Mouse (Mus musculus) right cerebral cortex, postnatal 14 days (tissue): ENCODE results near the gene Rnf222.

Experiments
- DNase-seq: peaks from one replicate; pipeline ENCODE4 v3.0.0; 2022

Gene Rnf222

DNA sequence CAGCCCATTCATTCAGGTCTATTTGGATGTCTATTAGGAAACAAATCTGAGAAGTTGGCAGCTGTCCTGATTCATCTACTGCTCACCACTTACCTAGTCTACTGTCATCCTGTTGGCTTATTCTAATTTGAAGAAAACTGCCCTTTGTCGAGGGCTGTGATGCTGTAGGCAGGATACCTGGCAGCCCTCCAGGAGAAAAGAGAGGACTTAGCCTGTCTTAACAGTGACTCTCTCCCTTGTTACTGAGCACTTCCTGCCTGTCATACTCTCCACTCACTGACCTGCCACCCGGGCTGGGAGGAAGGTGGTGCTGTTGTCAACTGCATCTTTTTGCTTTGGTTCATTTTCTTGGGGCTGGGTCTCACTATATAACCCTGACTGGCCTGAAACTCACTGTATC lies 2.3 kb downstream of the Rnf222 start:
- DNase-seq: no peak

DNA sequence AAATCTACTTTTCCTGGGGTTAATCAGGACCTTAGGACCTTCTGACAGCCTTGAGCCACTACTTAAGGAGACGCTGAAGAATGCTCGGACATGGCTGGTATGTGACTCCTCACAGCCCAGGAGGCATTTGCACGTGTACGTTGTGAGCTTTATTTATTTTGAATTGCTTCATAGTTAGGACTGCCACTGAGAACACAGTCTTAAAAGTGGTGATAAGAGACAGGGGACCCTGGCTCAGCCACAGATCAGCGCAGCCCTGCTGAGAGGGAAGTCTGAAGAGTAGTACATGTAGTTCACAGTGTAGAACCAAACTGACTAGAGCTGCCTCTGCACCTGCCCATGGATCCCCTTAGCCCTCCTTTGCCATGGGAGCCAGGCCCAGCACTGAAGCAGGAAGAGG lies 3.5 kb downstream of the Rnf222 start:
- no peak for DNase-seq

DNA sequence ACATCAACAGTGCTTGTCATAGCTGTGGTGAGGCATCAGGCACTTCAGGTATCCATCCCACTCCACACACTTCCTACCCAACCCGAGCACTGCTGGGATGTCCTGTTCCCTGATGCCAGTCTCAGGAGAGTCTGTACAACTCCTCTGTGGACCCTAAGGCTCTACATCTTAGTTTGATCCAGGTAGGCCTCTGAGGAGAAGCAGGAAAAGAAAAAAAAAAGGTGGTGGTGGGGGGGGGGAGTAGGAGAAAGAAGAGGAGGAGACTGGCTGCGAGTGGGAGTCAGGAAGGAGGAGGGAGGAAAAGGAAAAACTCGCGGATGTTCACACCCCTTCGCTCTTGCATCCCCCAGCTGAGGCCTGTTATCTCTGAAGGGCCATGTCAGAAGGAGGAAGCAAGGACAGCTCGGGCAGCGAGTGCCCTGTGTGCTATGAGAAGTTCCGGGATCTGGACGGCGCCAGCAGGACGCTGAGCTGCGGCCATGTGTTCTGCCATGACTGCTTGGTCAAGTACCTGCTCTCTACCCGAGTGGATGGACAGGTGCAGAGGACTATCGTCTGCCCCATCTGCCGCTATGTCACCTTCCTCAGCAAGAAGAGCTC lies 4.0 kb downstream of the Rnf222 start:
- DNase-seq: no peak

DNA sequence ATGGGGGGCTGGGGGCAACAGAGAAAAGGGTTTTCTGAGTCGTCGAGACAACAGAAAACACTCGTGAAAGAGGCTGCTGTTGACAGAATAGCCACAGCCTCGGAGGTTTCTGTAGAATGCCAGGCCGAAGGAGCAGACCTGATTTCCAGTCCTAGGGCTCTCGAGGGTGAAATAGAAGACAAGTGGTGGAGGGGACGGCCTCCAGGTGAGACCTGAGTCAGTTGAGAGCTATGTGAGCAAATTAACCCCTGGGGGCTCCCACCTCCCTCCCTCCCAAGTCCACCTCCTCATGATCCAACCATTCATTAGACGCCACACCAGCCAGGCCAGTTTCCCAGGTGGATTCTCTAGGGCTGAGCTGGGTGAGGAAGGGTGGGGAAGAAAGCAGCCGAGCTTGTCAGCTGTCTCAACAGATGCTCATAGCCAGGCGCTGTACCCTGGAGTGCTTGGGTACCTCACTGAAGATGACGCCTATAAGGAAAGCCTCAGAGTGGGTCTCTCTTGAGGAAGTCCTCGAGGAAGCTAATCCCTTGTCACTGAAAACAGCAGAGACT lies 5.6 kb downstream of the Rnf222 start:
- DNase-seq: no peak

DNA sequence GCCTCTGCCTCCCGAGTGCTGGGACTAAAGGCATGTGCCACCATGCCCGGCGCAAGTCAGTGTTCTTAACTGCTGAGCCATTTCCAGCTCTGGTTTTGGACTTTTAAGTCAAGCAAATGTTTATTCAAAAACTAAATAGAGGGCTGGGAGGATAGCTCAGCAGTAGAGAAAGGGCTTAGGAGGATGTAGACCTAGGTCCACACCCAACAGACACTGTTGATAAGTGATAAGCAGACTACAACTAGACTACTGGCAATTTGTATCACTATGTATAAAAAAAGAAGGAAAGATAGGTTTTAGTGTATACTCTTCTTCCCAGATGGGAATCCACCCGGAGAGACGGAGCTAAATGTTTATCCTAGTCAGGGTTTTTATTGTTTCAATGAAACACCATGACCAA lies 7.9 kb downstream of the Rnf222 start:
- no peak for DNase-seq

DNA sequence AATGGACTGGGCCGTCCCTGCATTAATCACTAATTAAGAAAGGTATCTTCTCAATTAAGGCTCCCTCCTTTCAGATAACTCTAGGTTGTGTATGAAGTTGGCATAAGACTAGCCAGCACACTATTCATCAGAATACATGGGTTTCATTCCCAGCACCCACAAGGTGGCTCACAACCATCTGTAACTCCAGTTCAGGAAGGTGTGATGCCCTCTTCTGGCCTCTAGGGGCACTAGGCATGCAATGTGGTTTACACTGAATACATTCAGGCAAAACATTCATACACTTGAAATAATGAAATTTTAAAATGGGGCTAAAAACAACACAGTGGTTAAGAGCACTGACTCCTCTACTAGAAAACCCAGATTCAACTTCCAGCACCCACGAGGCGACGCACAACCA lies 8.8 kb downstream of the Rnf222 start:
- DNase-seq: no peak

DNA sequence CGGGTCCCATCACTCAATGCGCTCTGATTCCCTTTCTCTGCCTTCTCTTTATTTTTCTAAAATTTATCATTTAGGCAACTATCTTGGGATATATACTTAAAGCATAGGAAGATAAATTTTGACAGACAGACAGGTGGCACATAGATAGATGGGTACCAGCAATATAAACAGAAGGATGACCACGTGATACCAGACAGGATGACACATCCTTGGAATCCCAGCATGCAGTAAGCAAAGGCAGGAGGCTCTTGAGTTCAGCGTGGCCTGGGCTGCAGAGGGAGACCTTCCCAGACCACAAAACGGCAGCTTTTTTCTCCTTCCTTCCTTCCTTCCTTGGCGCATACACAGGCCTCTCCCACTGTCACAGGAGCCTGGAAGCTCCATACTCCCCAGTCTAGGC lies 9.5 kb downstream of the Rnf222 start:
- no peak for DNase-seq

DNA sequence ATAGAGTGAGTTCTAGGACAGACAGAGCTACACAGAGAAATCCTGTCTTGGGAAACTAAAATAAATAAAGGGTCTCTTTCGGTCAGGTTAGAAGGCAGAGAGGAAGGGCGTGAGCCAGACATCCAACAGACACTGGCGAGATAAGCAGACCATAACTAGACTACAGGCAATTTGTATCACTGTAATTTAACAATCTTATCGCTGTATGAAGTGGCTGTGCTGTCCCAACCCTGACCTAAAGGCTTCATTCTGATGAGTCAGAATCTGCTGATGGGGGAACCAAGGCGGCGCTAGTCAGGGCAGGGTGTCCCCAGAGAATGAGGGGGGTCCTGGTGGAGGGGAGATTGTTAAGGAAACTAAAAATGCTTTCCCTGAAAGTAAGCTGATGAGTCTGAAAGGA lies 10.4 kb downstream of the Rnf222 start:
- no peak for DNase-seq

DNA sequence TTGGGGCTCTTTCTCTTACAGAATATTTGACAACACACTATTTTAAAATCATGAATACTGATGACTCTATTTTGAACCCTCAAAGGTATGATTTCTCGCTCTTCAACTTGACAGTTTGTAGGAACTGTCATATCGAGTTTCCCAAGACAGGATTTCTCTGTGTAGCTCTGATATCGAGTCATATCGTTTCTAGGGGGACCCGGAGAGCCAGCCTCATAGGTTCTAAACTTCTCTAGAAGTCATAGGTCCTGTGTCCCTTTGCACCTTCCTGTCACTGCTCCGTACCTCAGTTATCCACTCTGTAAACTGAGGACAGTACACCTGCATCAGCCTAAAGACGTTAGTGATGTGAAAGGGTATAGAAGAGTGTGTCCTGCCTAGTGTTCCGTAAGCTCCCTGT lies 11.5 kb downstream of the Rnf222 start:
- no peak for DNase-seq

DNA sequence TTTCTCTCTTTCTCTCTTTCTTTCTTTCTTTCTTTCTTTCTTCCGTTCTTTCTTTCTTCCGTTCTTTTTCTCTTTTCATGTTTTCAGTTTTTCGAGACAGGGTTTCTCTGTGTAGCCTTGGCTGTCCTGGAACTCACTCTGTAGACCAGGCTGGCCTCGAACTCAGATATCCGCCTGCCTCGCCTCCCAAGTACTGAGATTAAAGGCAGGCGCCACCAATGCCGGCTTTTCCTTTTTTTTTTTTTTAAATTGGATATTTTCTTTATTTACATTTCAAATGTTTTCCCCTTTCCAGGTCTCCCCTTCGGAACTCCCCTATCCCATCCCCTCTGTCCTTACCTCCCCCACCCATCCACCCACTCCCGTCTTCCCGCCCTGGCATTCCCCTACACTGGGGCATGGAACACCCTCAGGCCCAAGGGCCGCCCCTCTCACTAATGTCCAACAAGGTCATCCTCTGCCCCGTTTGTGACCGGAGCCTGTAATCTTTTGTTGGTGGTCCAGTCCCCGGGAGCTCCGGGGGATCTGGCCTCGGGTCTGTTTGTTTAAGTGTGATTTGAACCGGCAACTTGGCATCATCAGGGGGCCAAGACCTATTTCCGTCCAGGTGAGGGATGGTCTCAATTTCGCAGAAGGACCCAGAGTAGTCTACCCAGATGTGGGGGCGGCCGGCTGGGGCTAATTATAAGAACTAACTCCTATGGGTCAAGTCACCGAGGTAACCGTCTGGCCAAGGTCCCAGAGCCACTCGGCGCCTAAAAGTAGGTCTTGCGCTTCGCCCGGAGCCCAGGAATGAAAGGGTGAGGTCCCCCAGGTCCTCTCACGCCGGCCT lies 12.4 kb downstream of the Rnf222 start:
- DNase-seq: no peak

DNA sequence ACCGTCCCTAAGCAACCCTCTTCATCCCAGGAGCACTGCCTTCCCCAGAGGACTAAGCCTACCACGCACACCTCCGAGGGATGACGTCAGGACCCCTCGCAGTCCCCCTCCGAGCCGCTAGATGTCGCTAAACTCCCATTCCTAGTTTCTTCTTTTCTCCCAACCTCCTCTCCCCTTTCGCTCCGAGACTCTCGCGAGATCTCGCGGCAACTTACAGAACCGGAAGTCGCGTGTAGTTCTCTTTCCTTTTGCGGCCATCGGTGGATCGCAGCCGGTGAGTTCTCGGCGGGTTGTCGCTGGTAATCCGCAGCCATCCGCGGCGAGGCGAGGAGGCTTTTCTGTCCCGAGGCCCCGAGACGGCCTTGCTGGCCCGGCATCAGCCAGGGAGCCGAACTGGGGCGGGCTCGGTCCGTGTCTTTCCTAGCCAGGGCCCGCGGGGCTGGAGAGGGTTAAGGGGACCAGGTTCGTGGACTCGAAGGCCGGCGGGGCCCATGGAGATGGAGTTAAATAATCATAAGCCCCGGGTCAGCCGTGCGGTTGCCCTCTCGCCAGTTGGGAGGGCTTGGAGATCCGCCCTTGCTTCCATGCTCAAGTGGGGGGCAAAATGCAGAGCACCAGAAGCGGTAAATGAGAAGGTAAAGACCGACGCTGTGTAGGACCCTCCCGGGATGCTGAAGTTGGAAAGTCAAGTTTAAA lies 13.1 kb downstream of the Rnf222 start, which contains the start of gene Rpl26:
Gene Rpl26 (plus strand): TSS at position 233 of the 696 bp plus-strand sequence.
- DNase-seq: peak; percentile 98

DNA sequence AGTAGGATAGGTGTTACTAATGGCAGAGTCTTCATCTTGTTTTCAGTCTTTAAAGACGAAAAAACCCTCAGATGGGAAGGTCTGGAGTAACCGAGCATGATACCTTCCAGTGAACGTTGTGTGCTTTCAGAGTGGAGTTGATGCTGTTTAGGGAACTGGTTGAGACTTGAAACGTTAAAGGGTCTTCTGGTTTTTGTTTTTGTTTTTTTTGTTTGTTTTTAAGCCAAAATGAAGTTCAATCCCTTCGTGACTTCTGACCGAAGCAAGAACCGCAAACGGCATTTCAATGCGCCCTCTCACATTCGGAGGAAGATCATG lies 13.7 kb downstream of the Rnf222 start:
- DNase-seq: no peak

DNA sequence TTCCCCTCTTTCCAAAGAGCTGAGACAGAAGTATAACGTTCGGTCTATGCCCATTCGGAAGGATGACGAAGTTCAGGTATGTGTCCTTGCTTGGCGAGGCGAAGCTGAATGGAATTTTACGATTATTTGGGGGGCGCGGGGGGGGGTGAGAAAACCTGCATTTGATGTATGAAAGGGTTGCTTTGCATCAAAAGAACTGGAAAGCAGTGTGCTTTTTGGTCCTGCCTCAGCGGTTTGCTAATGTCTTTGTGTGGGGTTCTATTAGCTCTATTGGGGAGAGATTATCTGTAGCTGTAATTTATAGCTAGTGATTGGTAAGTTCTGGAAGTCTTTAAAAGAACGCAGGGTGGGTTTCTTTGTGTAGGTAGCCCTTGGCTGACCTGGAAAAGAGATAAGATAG lies 14.0 kb downstream of the Rnf222 start:
- DNase-seq: no peak

DNA sequence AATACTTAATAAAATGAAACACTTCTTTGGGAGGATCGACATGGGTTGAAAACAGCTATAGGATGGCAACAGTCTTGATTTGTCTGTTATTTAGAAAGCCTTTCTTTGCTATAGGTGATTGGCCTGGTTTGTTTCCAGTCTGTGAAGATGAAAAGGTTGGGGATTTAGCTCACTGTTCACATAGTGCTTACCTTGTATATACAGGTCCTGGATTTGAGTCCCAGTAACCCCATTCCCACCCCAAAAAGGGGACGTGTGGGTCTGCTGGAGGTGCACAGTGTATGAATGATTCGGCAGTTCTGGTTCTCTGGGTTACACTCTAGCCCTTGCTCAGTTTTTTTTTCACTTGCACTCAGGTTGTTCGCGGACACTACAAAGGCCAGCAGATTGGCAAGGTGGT lies 14.5 kb downstream of the Rnf222 start:
- DNase-seq: no peak

DNA sequence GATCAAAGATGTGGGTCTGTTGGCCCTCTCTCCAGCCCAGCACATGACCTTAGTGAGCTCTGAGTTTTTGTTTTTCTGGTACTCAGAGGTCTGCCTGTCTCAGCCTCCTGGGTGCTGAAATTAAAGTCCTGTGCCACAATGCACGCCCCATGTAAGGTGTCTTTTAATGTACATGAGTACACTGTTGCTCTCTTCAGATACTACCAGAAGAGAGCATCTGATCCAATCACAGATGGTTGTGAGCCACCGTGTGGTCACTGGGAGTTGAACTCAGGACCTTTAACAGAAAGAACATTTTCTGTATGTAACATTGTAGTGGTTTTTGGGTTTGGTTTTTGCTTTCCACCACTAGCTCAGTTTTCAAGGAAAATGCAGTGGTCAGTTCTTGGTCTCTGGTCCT lies 15.4 kb downstream of the Rnf222 start:
- DNase-seq: no peak

DNA sequence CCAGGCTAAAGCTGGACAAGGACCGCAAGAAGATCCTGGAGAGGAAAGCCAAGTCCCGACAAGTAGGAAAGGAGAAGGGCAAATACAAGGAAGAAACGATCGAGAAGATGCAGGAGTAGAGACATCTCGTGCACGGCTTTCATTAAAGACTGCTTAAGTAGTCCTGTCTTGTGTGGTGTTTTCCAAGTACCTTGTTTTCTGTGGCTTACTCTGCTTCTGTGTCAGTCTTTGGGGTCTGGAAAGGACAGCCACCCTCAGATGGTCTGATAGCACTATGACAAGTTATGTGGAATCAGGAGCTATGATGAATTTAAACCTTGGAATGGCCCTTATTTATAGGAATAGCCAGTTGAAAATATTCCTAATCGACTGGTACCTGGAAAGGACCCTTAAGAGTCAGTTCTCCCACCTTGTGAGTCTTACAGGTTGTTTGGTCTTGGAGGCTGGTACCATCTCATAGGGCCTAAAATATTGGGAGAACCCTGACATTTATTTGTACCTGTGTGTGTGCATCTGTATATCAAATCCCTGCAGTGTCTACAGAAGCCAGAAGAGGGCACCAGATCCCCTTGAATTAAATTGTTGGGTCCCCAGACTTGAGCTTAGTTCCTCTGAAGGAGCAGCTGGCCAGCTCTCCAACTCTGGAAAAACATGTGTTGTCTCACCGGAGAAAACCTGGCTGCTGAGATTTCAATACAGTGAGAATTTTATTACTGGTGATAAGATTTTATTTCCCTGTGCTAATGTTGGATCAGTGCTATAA lies 16.2 kb downstream of the Rnf222 start:
- peak; percentile 77 for DNase-seq

DNA sequence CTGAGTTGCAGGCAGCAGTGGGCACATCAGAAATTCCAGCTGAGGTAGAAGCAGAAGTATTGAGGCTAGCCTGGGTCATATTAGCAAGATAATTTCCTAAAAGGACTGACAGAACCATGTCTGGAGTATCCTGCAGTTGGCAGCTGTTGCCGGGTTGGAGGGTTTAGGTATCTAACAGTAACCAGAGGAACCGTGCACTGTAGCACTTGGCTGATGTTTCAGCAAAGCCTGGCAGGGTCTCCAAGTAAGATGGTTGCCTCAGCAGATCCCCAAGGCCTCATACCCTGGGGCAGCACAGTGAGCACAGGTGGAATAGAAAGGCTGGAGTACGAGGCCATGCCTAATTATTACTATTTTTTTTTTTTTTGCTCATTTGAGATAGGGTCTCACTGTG lies 16.8 kb downstream of the Rnf222 start:
- DNase-seq: no peak

DNA sequence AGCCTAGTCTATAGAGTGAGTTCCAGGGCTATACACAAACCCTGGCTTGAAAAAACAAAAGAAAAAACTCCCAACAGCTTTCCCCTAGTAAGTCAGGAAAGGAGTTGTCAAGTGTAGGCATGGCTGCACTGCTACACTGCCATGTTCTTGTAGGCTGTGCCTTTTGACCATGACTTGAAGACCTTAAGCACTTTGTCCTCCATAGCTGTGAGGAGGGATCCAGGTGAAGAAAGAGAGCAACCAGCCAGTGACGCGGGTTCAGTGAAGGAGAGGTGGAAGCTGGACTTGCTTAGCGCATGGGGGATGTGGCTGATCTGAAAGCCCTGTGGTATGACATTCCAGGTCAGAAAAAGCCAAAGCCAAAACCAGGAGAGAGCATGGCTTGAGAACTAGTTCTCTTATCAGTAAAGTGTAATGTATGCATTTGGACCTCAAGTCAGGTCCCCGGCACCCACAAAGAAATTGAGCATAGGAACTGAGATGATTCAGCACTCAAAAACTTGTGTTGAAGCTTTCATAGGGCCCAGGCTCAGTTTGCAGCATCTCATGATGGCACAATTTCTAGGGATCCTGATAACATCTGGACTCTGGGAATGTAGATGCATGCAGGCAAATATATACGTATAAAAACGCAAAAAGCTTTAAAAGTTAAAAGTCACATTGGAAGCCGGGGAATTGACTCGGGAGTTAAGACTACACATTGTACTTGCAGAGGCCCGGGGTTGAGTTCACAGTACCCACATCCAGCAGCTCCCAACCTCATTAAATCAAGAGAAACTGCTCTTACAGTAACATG lies 17.5 kb downstream of the Rnf222 start:
- DNase-seq: no peak

DNA sequence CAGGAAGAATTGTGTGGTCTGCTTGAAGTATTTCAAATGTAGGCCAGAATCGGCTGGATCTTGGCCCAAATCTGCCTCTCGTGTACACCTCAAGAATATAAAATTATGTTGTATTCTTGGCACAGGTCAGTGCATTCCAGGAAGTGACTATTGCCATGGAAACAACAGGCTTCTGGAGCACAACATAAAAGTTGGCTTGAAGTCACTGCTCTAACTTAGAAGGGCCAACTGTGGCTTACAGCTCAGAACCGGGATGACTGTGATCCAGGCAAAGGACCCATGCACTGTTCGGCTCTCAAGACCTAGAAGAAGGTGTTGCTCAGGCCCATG lies 18.1 kb downstream of the Rnf222 start:
- no peak for DNase-seq

DNA sequence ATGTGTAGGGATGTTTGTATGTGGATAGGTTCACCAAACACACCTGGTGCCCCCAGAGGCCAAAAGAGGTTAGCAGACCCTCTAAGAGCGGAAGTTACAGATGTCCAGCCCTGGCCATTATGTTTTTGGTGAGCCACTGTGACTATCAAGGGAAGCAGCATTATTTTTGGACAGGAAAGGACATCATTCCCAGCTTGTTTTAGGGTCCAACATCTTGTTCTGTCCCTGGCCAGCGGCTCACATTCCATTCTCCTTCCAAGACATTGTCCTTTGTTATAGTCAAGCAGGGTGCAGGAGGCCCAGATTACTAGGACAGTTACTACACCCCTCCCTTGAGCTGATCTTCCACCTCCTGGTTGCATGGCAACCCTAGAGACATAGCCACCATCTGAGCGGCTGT lies 18.9 kb downstream of the Rnf222 start:
- DNase-seq: no peak

DNA sequence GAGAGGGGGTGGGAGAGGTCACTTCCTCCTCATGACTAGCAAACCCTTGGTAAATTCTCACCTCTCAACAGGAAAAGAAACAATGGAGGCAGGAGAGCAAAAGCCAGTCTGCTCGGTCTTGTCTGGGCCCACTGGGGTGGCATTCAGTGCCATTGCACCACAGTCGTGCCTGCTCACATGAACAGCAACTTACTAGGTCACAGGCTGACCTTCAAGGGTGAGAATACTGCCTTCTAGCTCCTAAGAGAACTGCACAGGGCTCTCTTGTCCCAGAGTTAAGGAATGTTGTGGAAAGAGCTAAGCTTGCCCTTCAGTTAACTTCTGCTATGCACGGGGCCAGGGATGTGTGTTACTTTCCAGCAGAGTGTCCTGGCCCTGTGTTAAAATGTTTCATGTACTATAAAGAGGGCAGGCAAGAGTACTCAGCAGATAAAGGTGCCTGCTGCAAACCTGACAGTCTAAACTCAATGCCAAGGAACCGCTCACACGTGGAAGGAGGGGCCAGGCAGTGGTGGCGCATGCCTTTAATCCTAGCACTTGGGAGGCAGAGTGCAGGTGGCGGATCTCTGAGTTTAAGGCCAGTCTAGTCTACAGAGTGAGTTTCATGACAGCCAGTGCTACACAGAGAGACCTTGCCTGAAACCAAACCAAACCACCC lies 20.6 kb downstream of the Rnf222 start:
- DNase-seq: no peak
